Comparison of ENCODE assay signal across 9 mouse cellular contexts in genomic region chr2:19726904-19727303, GRCm38 (mm10).
DNase-seq lines count a peak whose midpoint lies in the region; ATAC-seq lines count a peak whose summit lies in the region.
"Had no signal": no experiment of that assay in that cellular context is flagged by ENCODE, and none has a peak within 500 bp of the region (broad histone marks: within the 10 kb centered on the region; RNA-seq: fewer than 3 reads in every experiment).

No protein-coding gene starts in this region.

- H3K4me2 ChIP-seq in hindbrain, embryonic 14.5 days (replicated peaks), result no peak overlapping the region
- H3K4me2 ChIP-seq in hindbrain, embryonic 12.5 days (replicated peaks), result no peak overlapping the region
- H3K4me2 ChIP-seq: embryonic facial prominence, embryonic 13.5 days had no signal

- peak; percentile 33 for DNase-seq in hindbrain, embryonic 14.5 days (ENCODE audit: low spot score)
- peak; percentile 62 for DNase-seq in CD4-positive, CD25-positive, alpha-beta regulatory T cell, adult 2 months (ENCODE audit: low read depth, low spot score)
- peak; percentile 46 to 62 for DNase-seq in adrenal gland, postnatal 36 days
- DNase-seq in kidney, postnatal 14 days, result peak; percentile 23
- DNase-seq in lung, postnatal 4 days, result peak; percentile 57 to 68
- peak; percentile 48 for DNase-seq in thymus, postnatal 14 days

- no peaks in the 10 kb centered on the region for H3K27me3 ChIP-seq in hindbrain, embryonic 14.5 days (ENCODE audit: control insufficient read depth, insufficient read depth, low read length)
- no peaks in the 10 kb centered on the region for H3K27me3 ChIP-seq in hindbrain, embryonic 12.5 days
- H3K27me3 ChIP-seq: embryonic facial prominence, embryonic 13.5 days had no signal

- ATAC-seq in hindbrain, embryonic 14.5 days (ENCODE audit: low FRiP score), result no peak
- no peak for ATAC-seq in hindbrain, embryonic 12.5 days (ENCODE audit: low FRiP score)
- ATAC-seq in erythroblast, adult 5-6 weeks (replicated peaks; ENCODE audit: low FRiP score, poor library complexity, severe bottlenecking), result peak; percentile 62; the same call in 1 of the 2 replicates

- no peak overlapping the region for H3K4me3 ChIP-seq in hindbrain, embryonic 14.5 days (replicated peaks; ENCODE audit: low read length)
- H3K4me3 ChIP-seq in hindbrain, embryonic 12.5 days, result no peak overlapping the region
- H3K4me3 ChIP-seq: embryonic facial prominence, embryonic 13.5 days had no signal

- no peaks in the 10 kb centered on the region for H3K36me3 ChIP-seq in hindbrain, embryonic 14.5 days (replicated peaks; ENCODE audit: control insufficient read depth, insufficient read depth)
- H3K36me3 ChIP-seq in hindbrain, embryonic 12.5 days, result no peaks in the 10 kb centered on the region
- H3K36me3 ChIP-seq: embryonic facial prominence, embryonic 13.5 days had no signal

- H3K9ac ChIP-seq in hindbrain, embryonic 14.5 days, result no peak overlapping the region
- H3K9ac ChIP-seq in hindbrain, embryonic 12.5 days, result no peak overlapping the region
- H3K9ac ChIP-seq: embryonic facial prominence, embryonic 13.5 days had no signal

- 13% methylated on average over 9 of the region's 9 CpGs for WGBS in hindbrain, embryonic 14.5 days
- WGBS in hindbrain, embryonic 12.5 days, result 6% methylated on average over 9 of the region's 9 CpGs

- no peak overlapping the region for H3K27ac ChIP-seq in hindbrain, embryonic 14.5 days
- H3K27ac ChIP-seq in hindbrain, embryonic 12.5 days, result no peak overlapping the region
- H3K27ac ChIP-seq: embryonic facial prominence, embryonic 13.5 days had no signal

- H3K9me3 ChIP-seq in hindbrain, embryonic 14.5 days (ENCODE audit: control insufficient read depth, low read length), result 0 out of 2 replicates have a peak, but pooled peaks cover 4% of the 10 kb centered on the region
- no peaks in the 10 kb centered on the region for H3K9me3 ChIP-seq in hindbrain, embryonic 12.5 days (replicated peaks)
- H3K9me3 ChIP-seq: embryonic facial prominence, embryonic 13.5 days had no signal

- H3K4me1 ChIP-seq in hindbrain, embryonic 14.5 days (replicated peaks; ENCODE audit: control insufficient read depth, insufficient read depth, low read length), result no peaks in the 10 kb centered on the region
- no peaks in the 10 kb centered on the region for H3K4me1 ChIP-seq in hindbrain, embryonic 12.5 days
- H3K4me1 ChIP-seq: embryonic facial prominence, embryonic 13.5 days had no signal
